Mouse (Mus musculus) lung, adult 10 weeks (tissue): ENCODE measurements around the gene Scarb2. TPM values are rescaled to one million over a fixed set of nuclear protein-coding genes. Genes with fewer than 3 reads are reported as not detected.

Experiments
- polyA plus RNA-seq: library from polyadenylated mRNA; stranded (reverse); fragments of 350-450 nt; fragmentation: Illumina TruSeq; extraction: RNeasy Lipid Tissue Mini Kit (QIAGEN cat#74804); gene quantifications from one replicate; pipeline ENCODE4 v1.2.3, GENCODE M21; 2014; ENCODE audit warnings: low read depth, low replicate concordance; ENCODE audit not compliant: insufficient read depth

Scarb2 gene
- polyA plus RNA-seq = 80.2 TPM

DNA sequence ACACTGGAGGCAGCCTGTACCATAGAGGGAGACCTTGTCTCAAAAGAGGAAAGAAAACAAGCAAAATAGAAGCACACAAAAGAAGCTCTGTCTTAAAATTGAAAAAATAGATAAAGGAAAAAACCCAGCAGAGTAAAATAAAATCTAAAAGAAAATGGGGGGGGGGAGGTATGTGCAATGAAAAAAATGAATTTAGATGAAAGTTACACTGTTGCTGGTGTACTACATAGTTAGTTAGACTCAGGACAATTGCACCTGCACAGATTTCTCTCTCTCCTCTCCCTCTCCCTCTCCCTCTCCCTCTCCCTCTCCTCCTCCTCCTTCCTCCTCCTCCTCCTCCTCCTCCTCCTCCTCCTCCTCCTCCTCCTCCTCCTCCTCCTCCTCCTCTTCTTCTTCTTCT, at the start of gene Scarb2:
TSS of gene Scarb2 (minus strand) at position 101 of the 400 bp plus-strand sequence.

DNA sequence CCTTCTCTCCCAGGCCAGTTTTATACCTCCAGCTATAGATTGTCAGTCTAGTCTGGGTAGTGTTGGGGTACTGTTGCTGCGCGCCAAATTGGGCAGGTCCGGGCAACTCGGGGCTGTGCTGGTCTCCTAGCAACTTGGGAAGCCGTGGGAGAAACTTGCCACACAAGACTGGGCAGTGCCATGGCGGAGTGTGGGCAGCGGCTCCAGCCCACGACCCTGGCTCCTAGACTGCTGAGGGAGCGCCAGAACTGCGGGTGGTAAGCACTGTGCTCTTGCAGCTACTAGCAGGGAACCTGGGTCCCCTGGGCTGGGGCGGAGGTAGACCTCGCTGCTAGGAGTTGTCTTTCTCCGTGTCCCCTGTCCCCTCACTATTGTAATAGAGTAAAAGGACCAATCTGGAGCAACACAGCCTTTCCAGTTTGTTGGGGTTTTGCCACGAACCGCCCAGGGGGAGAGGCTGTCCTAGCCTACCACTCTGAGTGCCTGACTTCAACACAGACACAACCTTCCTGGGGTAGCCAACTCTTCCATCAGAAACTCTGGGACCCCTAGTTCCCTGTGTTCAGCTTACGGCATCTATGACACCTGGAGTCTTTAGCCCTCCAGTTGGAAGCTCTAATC, 48.4 kb upstream of the Scarb2 start, which contains the start of gene Fam47e:
TSS of gene Fam47e (plus strand) at position 179 of the 621 bp plus-strand sequence.

GRCm38 (mm10) chr5:92435025-92435584, 71.5 kb downstream of the Scarb2 start, which contains the start of gene Nup54:
Gene Nup54, minus strand, starts transcription at chr5:92435219.

Other genes starting within 250 kb of the Scarb2 start
- gene Naaa, start 228.7 kb downstream of the Scarb2 start, polyA plus RNA-seq = 50.3 TPM
- gene Sdad1, start 196.4 kb downstream of the Scarb2 start, polyA plus RNA-seq = 4.9 TPM
- gene Cxcl9, start 178.8 kb downstream of the Scarb2 start, polyA plus RNA-seq = 0.93 TPM
- gene Art3, start 175.0 kb downstream of the Scarb2 start, polyA plus RNA-seq = 54.4 TPM
- gene Cxcl10, start 157.9 kb downstream of the Scarb2 start, polyA plus RNA-seq = 3.0 TPM
- 11.0 TPM for gene Nup54, start 71.6 kb downstream of the Scarb2 start, polyA plus RNA-seq
- gene Fam47e, start 48.2 kb upstream of the Scarb2 start, polyA plus RNA-seq = 13.4 TPM
- gene Stbd1, start 96.2 kb upstream of the Scarb2 start, polyA plus RNA-seq = 31.8 TPM
- gene Ccdc158, start 168.4 kb upstream of the Scarb2 start, polyA plus RNA-seq = 0.39 TPM
- gene Shroom3, start 176.6 kb upstream of the Scarb2 start, polyA plus RNA-seq = 21.1 TPM